Mouse (Mus musculus) retina, embryonic 14.5 days (tissue): Measurements from ENCODE around the gene Tmem92.

Experiments
- DNase-seq: peaks from one replicate; pipeline ENCODE4 v3.0.0-alpha.2; 2015; ENCODE audit warnings: low spot score

Gene Tmem92

GRCm38 (mm10) chr11:94728545-94728944 is 54.0 kb downstream of the Tmem92 start:
- no peak for DNase-seq

GRCm38 (mm10) chr11:94727306-94727705 is 55.2 kb downstream of the Tmem92 start:
- no peak for DNase-seq
